Mouse (Mus musculus) MEL (cell line): Measurements from ENCODE around the gene Tppp. TPM values are rescaled to one million over a fixed set of nuclear protein-coding genes. Genes with fewer than 3 reads are reported as not detected.

ENCODE experiments used
- DNase-seq: peaks from one replicate; pipeline ENCODE4 v3.0.0; 2011; ENCODE audit warnings: low read depth, low spot score
- H3K27ac ChIP-seq: 2 replicates; pipeline ENCODE4 v1.5.1; 2012; ENCODE audit warnings: low read depth, mild to moderate bottlenecking, control low read depth, low read length, moderate library complexity; ENCODE audit not compliant: control insufficient read depth
- H3K27me3 ChIP-seq, 2 experiments: fragments of 150-350 bp in 1 of 2; sonication (generic) in 1 of 2; 2 replicates each; pipeline ENCODE4 v1.6.1; 2012; ENCODE audit warnings: low read length in 2 of 2, mild to moderate bottlenecking in 2 of 2, improper control_type of control experiment in 1 of 2, moderate library complexity in 1 of 2; ENCODE audit not compliant: insufficient read depth in 2 of 2, control insufficient read depth in 1 of 2
- H3K36me3 ChIP-seq, 2 experiments: 2 replicates each; pipeline ENCODE4 v1.6.1; 2012 to 2014; ENCODE audit warnings: low read length in 2 of 2, improper control_type of control experiment in 1 of 2, inconsistent platforms in 1 of 2, mild to moderate bottlenecking in 1 of 2; ENCODE audit not compliant: insufficient read depth in 2 of 2, control insufficient read depth in 1 of 2
- H3K4me1 ChIP-seq, 2 experiments: fragments of 150-350 bp in 1 of 2; sonication (generic) in 1 of 2; 2 replicates each; pipeline ENCODE4 v1.6.1; 2012; ENCODE audit warnings: low read length in 2 of 2, improper control_type of control experiment in 1 of 2, mild to moderate bottlenecking in 1 of 2; ENCODE audit not compliant: insufficient read depth in 2 of 2, control insufficient read depth in 1 of 2
- H3K4me3 ChIP-seq, 2 experiments: fragments of 150-350 bp in 1 of 2; sonication (generic) in 1 of 2; 2 replicates each; pipeline ENCODE4 v1.5.1; 2012; ENCODE audit warnings: low read depth in 2 of 2, low read length in 2 of 2, mild to moderate bottlenecking in 2 of 2, moderate library complexity in 2 of 2, control low read depth in 1 of 2, improper control_type of control experiment in 1 of 2; ENCODE audit not compliant: control insufficient read depth in 1 of 2, insufficient read depth in 1 of 2
- H3K79me2 ChIP-seq: 2 replicates; pipeline ENCODE4 v1.6.1; 2012; ENCODE audit warnings: mild to moderate bottlenecking, low read length, moderate library complexity; ENCODE audit not compliant: control insufficient read depth, poor library complexity, insufficient read depth
- H3K9ac ChIP-seq: 2 replicates; pipeline ENCODE4 v1.6.1; 2012; ENCODE audit warnings: low read depth, mild to moderate bottlenecking, control low read depth, low read length, moderate library complexity; ENCODE audit not compliant: control insufficient read depth, poor library complexity, severe bottlenecking
- H3K9me3 ChIP-seq: fragments of 150-350 bp; sonication (generic); replicated peaks from 2 replicates; pipeline ENCODE4 v1.6.1; 2012; ENCODE audit warnings: mild to moderate bottlenecking, low read length, improper control_type of control experiment, moderate library complexity; ENCODE audit not compliant: insufficient read depth
- BHLHE40 ChIP-seq: IDR thresholded peaks from 2 replicates; pipeline ENCODE4 v1.6.1; 2012; ENCODE audit warnings: low read depth, mild to moderate bottlenecking, inconsistent platforms, low read length, improper control_type of control experiment, borderline replicate concordance
- CHD1 ChIP-seq: IDR thresholded peaks from 2 replicates; pipeline ENCODE4 v1.6.1; 2012; ENCODE audit warnings: low read depth, mild to moderate bottlenecking, inconsistent platforms, low read length, improper control_type of control experiment
- CTCF ChIP-seq, 3 experiments: IDR thresholded peaks in 2 of 3; conservative IDR thresholded peaks in 1 of 3; 2 replicates each; pipeline ENCODE4 v1.5.1; 2011 to 2012; ENCODE audit warnings: low read length in 3 of 3, low read depth in 2 of 3, mild to moderate bottlenecking in 2 of 3, improper control_type of control experiment in 1 of 3, inconsistent platforms in 1 of 3, mixed read lengths in 1 of 3, moderate library complexity in 1 of 3; ENCODE audit not compliant: control insufficient read depth in 1 of 3, insufficient read depth in 1 of 3, poor library complexity in 1 of 3, severe bottlenecking in 1 of 3
- ELF1 ChIP-seq: IDR thresholded peaks from 2 replicates; pipeline ENCODE4 v1.6.1; 2014; ENCODE audit warnings: low read depth, mild to moderate bottlenecking, inconsistent platforms, low read length, improper control_type of control experiment, moderate library complexity
- EP300 ChIP-seq, 2 experiments: IDR thresholded peaks; 2 replicates each; pipeline ENCODE4 v1.6.1; 2011; ENCODE audit warnings: improper control_type of control experiment in 2 of 2, low read length in 2 of 2, low read depth in 1 of 2, mild to moderate bottlenecking in 1 of 2
- GATA1 ChIP-seq: IDR thresholded peaks from 2 replicates; pipeline ENCODE4 v1.6.1; 2011; ENCODE audit warnings: low read depth, low read length, improper control_type of control experiment
- KAT2A ChIP-seq: conservative IDR thresholded peaks from 2 replicates; pipeline ENCODE4 v1.6.1; 2012; ENCODE audit warnings: low read depth, low read length, improper control_type of control experiment, inconsistent platforms
- MAZ ChIP-seq: IDR thresholded peaks from 2 replicates; pipeline ENCODE4 v1.6.1; 2012; ENCODE audit warnings: low read depth, mild to moderate bottlenecking, inconsistent platforms, low read length, improper control_type of control experiment
- MYB ChIP-seq: IDR thresholded peaks from 2 replicates; pipeline ENCODE4 v1.6.1; 2011; ENCODE audit warnings: mild to moderate bottlenecking, low read depth, low read length, improper control_type of control experiment
- POLR2A ChIP-seq, 2 experiments: IDR thresholded peaks; 2 replicates each; pipeline ENCODE4 v1.6.1; 2011 to 2012; ENCODE audit warnings: low read length in 2 of 2, mild to moderate bottlenecking in 2 of 2, control low read depth in 1 of 2, improper control_type of control experiment in 1 of 2, low read depth in 1 of 2, moderate library complexity in 1 of 2; ENCODE audit not compliant: control insufficient read depth in 1 of 2, insufficient read depth in 1 of 2, poor library complexity in 1 of 2
- POLR2AphosphoS5 ChIP-seq: IDR thresholded peaks from 2 replicates; pipeline ENCODE4 v1.6.1; 2012; ENCODE audit warnings: low read depth, borderline replicate concordance, mild to moderate bottlenecking, inconsistent platforms, low read length, moderate library complexity, mixed read lengths
- RAD21 ChIP-seq: IDR thresholded peaks from 2 replicates; pipeline ENCODE4 v1.6.1; 2011; ENCODE audit warnings: mild to moderate bottlenecking, low read depth, low read length, improper control_type of control experiment
- SIN3A ChIP-seq: IDR thresholded peaks from 2 replicates; pipeline ENCODE4 v1.6.1; 2012; ENCODE audit warnings: low read length, improper control_type of control experiment, inconsistent platforms
- SMC3 ChIP-seq: IDR thresholded peaks from 2 replicates; pipeline ENCODE4 v1.6.1; 2011; ENCODE audit warnings: low read depth, low read length, improper control_type of control experiment
- USF1 ChIP-seq: IDR thresholded peaks from 2 replicates; pipeline ENCODE4 v1.6.1; 2014; ENCODE audit warnings: low read depth, mild to moderate bottlenecking, inconsistent platforms, low read length, improper control_type of control experiment, moderate library complexity
- USF2 ChIP-seq, 2 experiments: IDR thresholded peaks; 2 replicates each; pipeline ENCODE4 v1.6.1; 2011 to 2012; ENCODE audit warnings: improper control_type of control experiment in 2 of 2, low read length in 2 of 2, borderline replicate concordance in 1 of 2, inconsistent platforms in 1 of 2, low read depth in 1 of 2, mild to moderate bottlenecking in 1 of 2; ENCODE audit not compliant: insufficient read depth in 1 of 2
- ZC3H11A ChIP-seq: IDR thresholded peaks from 2 replicates; pipeline ENCODE4 v1.6.1; 2012; ENCODE audit warnings: low read depth, mild to moderate bottlenecking, inconsistent platforms, low read length, improper control_type of control experiment
- ZKSCAN1 ChIP-seq: IDR thresholded peaks from 2 replicates; pipeline ENCODE4 v1.6.1; 2012; ENCODE audit warnings: low read depth, mild to moderate bottlenecking, inconsistent platforms, low read length, improper control_type of control experiment, moderate library complexity
- ZMIZ1 ChIP-seq: IDR thresholded peaks from 2 replicates; pipeline ENCODE4 v1.6.1; 2012; ENCODE audit warnings: low read depth, mild to moderate bottlenecking, inconsistent platforms, low read length, improper control_type of control experiment, moderate library complexity
- ZNF384 ChIP-seq: IDR thresholded peaks from 2 replicates; pipeline ENCODE4 v1.6.1; 2012; ENCODE audit warnings: low read depth, mild to moderate bottlenecking, inconsistent platforms, low read length, improper control_type of control experiment
- polyA plus RNA-seq, 2 experiments: library from polyadenylated mRNA; stranded (reverse) in 1 of 2; unstranded in 1 of 2; fragments of >175 nt in 1 of 2; fragments of >200 nt in 1 of 2; gene quantifications; 2 replicates each; pipeline versions ENCODE4 v1.2.1 to v1.2.4; 2012; ENCODE audit warnings: low replicate concordance in 2 of 2, low read depth in 1 of 2; ENCODE audit not compliant: insufficient read length in 2 of 2, insufficient read depth in 1 of 2, missing spikeins in 1 of 2
- total RNA-seq: library from RNA; depleted of rRNA; stranded (reverse); fragments of 300-350 nt; gene quantifications from 2 replicates; pipeline ENCODE4 v1.2.3, GENCODE M21; 2012

Tppp gene
- total and polyA plus RNA-seq, 3 experiments: 0.04 TPM; not detected in 2

DNA sequence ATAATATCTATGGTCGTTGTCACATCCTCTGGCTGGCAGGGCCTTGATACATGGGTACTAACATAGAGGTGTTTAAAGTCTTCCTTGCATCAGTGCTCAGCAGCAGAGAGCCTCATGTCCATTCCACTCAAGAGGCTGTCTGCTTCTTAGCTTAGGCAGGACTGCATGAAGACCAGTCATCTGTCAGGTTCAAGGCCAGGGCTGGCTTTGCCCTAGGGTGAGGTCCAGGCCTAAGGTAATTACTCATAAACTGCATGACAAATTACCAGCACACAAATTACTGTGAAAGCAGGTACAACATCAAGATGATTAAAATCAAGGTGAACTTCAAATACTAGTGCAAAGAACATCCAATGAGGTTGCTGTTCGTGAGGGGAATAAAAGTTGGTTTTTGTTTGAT lies 26.6 kb downstream of the Tppp start:
- DNase-seq: no peak
- no peak for TF ChIP-seq EP300 (IDR thresholded peaks at IDR 0.05; ENCODE audit: low read depth in 1 of 2, low read length in 2 of 2)
- no peak for TF ChIP-seq SMC3
- TF ChIP-seq ZMIZ1: no peak
- no peak for TF ChIP-seq POLR2AphosphoS5
- no peak for TF ChIP-seq USF1
- no peak for TF ChIP-seq ZC3H11A
- no peak for TF ChIP-seq MYB
- no peak for TF ChIP-seq ELF1
- TF ChIP-seq ZNF384: no peak
- no peak for TF ChIP-seq CHD1
- TF ChIP-seq SIN3A: no peak
- TF ChIP-seq RAD21: no peak
- no peak for TF ChIP-seq GATA1
- no peak for TF ChIP-seq CTCF (IDR thresholded peaks at IDR 0.05 in 2 of 3, conservative IDR thresholded peaks at IDR 0.05 in 1 of 3; ENCODE audit: control insufficient read depth in 1 of 3, insufficient read depth in 1 of 3, low read depth in 2 of 3, low read length in 3 of 3, poor library complexity in 1 of 3, severe bottlenecking in 1 of 3)
- TF ChIP-seq KAT2A: no peak
- no peak for TF ChIP-seq POLR2A (IDR thresholded peaks at IDR 0.05; ENCODE audit: control insufficient read depth in 1 of 2, insufficient read depth in 1 of 2, low read depth in 1 of 2, low read length in 2 of 2, poor library complexity in 1 of 2)
- Histone ChIP-seq H3K4me3 (no peak overlapping the region), H3K27me3 (no peaks in the 10 kb centered on the region), H3K79me2 (no peaks in the 10 kb centered on the region), H3K4me1 (no peaks in the 10 kb centered on the region), H3K9ac (no peak overlapping the region), H3K27ac (no peak overlapping the region), H3K9me3 (no peaks in the 10 kb centered on the region), H3K36me3 (no peaks in the 10 kb centered on the region)

DNA sequence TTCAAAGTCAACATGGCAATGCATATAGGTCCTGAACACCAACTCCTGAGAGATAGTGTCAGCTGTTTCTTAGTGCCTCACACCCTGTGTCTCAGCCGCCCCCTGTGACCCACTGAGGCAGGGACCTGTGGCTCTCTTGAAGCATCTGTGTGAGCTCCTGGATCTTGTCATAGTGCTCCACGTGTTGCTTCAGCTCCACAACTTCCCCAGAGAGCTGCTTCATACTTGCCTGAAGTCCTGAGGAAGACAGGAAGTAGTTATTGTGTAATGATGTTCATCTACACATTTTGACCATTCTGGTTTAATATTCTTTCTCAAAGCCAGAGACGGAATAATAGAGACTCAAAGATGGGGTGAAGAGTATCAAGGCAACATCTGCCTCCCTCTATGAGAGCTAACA lies 30.7 kb downstream of the Tppp start:
- H3K9me3 ChIP-seq: no peaks in the 10 kb centered on the region
- TF ChIP-seq MAZ (no peak), ZKSCAN1 (no peak), BHLHE40 (no peak), ELF1 (no peak), USF2 (IDR thresholded peaks at IDR 0.05; ENCODE audit: borderline replicate concordance in 1 of 2, insufficient read depth in 1 of 2, low read depth in 1 of 2, low read length in 2 of 2) (no peak)
- TF ChIP-seq, all 39 proteins: peak for 0
- Histone ChIP-seq H3K27ac (no peak overlapping the region), H3K4me3 (no peak overlapping the region), H3K4me1 (no peaks in the 10 kb centered on the region), H3K27me3 (no peaks in the 10 kb centered on the region), H3K9ac (no peak overlapping the region), H3K36me3 (no peaks in the 10 kb centered on the region), H3K79me2 (no peaks in the 10 kb centered on the region)
- DNase-seq: no peak
